Mouse (Mus musculus): ENCODE measurements at regions not wholly inside any gene's neighbourhood (a gene's known extent, or its start where the extent isn't known, plus 50 kb on each side); places are given as distances from the start of the nearest gene placed in this dataset.

GRCm38 (mm10) chr9:85449493-85449892, 122.3 kb upstream of the Tent5a start:
- H3K79me2 ChIP-seq (replicated peaks; ENCODE audit: control insufficient read depth, insufficient read depth, low read length) = no peaks in the 10 kb centered on the region
- intact Hi-C loops (cut with DNase I) = no loop called here
- TF ChIP-seq POLR2A (IDR thresholded peaks at IDR 0.05; ENCODE audit: insufficient read depth, low read depth, low read length) (no peak), CTCF (IDR thresholded peaks at IDR 0.05) (no peak), EP300 (IDR thresholded peaks at IDR 0.05; ENCODE audit: insufficient read depth, low read depth, low read length) (no peak)
- H3K4me1 ChIP-seq (ENCODE audit: control insufficient read depth, insufficient read depth, low read length) = no peaks in the 10 kb centered on the region; the same call in 1 of the 2 replicates
- WGBS = 71% methylated on average over 2 of the region's 2 CpGs
- H3K36me3 ChIP-seq (ENCODE audit: control insufficient read depth, insufficient read depth, low read length) = no peaks in the 10 kb centered on the region
- no peak overlapping the region for H3K27ac ChIP-seq
- H3K4me3 ChIP-seq = no peak overlapping the region
- H3K9ac ChIP-seq (ENCODE audit: low read depth, low read length) = no peak overlapping the region
- no peaks in the 10 kb centered on the region for H3K27me3 ChIP-seq (ENCODE audit: control insufficient read depth, insufficient read depth, low read length)
- no peak for DNase-seq

- no peaks in the 10 kb centered on the region for H3K27me3 ChIP-seq (ENCODE audit: control insufficient read depth, insufficient read depth, low read length)
- H3K4me3 ChIP-seq = no peak overlapping the region
- H3K36me3 ChIP-seq (ENCODE audit: control insufficient read depth, insufficient read depth, low read length) = no peaks in the 10 kb centered on the region
- H3K9ac ChIP-seq (ENCODE audit: low read depth, low read length) = no peak overlapping the region
- 60% methylated on average over 4 of the region's 4 CpGs for WGBS
- no peaks in the 10 kb centered on the region for H3K4me1 ChIP-seq (ENCODE audit: control insufficient read depth, insufficient read depth, low read length)
- TF ChIP-seq EP300 (IDR thresholded peaks at IDR 0.05; ENCODE audit: insufficient read depth, low read depth, low read length) (no peak), POLR2A (IDR thresholded peaks at IDR 0.05; ENCODE audit: insufficient read depth, low read depth, low read length) (no peak), CTCF (IDR thresholded peaks at IDR 0.05) (no peak)
- H3K79me2 ChIP-seq (replicated peaks; ENCODE audit: control insufficient read depth, insufficient read depth, low read length) = no peaks in the 10 kb centered on the region
- H3K27ac ChIP-seq = no peak overlapping the region
- intact Hi-C loops (cut with DNase I) = no loop called here
- DNase-seq = no peak
Measured at GRCm38 (mm10) chr9:85442761-85443505, 115.8 kb upstream of the Tent5a start.

GRCm38 (mm10) chr9:85439664-85440063, 112.5 kb upstream of the Tent5a start:
- H3K9ac ChIP-seq (ENCODE audit: low read depth, low read length) = no peak overlapping the region
- H3K27ac ChIP-seq = no peak overlapping the region
- intact Hi-C loops (cut with DNase I) = no loop called here
- H3K4me3 ChIP-seq = no peak overlapping the region
- TF ChIP-seq EP300 (IDR thresholded peaks at IDR 0.05; ENCODE audit: insufficient read depth, low read depth, low read length) (no peak), CTCF (IDR thresholded peaks at IDR 0.05) (no peak), POLR2A (IDR thresholded peaks at IDR 0.05; ENCODE audit: insufficient read depth, low read depth, low read length) (no peak)
- 70% methylated on average over 1 of the region's 1 CpGs for WGBS
- no peaks in the 10 kb centered on the region for H3K79me2 ChIP-seq (replicated peaks; ENCODE audit: control insufficient read depth, insufficient read depth, low read length)
- H3K27me3 ChIP-seq (ENCODE audit: control insufficient read depth, insufficient read depth, low read length) = no peaks in the 10 kb centered on the region
- no peaks in the 10 kb centered on the region for H3K4me1 ChIP-seq (ENCODE audit: control insufficient read depth, insufficient read depth, low read length)
- H3K36me3 ChIP-seq (ENCODE audit: control insufficient read depth, insufficient read depth, low read length) = no peaks in the 10 kb centered on the region
- no peak for DNase-seq

GRCm38 (mm10) chr9:85432220-85432619, 105.1 kb upstream of the Tent5a start:
- no peak overlapping the region for H3K9ac ChIP-seq (ENCODE audit: low read depth, low read length)
- H3K79me2 ChIP-seq (replicated peaks; ENCODE audit: control insufficient read depth, insufficient read depth, low read length) = no peaks in the 10 kb centered on the region
- no peaks in the 10 kb centered on the region for H3K4me1 ChIP-seq (ENCODE audit: control insufficient read depth, insufficient read depth, low read length)
- intact Hi-C loops (cut with DNase I) = no loop called here
- no peak for DNase-seq
- H3K27me3 ChIP-seq (ENCODE audit: control insufficient read depth, insufficient read depth, low read length) = no peaks in the 10 kb centered on the region
- no peak for TF ChIP-seq EP300 (IDR thresholded peaks at IDR 0.05; ENCODE audit: insufficient read depth, low read depth, low read length)
- no peak for TF ChIP-seq POLR2A (IDR thresholded peaks at IDR 0.05; ENCODE audit: insufficient read depth, low read depth, low read length)
- no peak for TF ChIP-seq CTCF (IDR thresholded peaks at IDR 0.05)
- no peaks in the 10 kb centered on the region for H3K36me3 ChIP-seq (ENCODE audit: control insufficient read depth, insufficient read depth, low read length)
- 38% methylated on average over 2 of the region's 2 CpGs for WGBS
- H3K27ac ChIP-seq = no peak overlapping the region
- H3K4me3 ChIP-seq = no peak overlapping the region

GRCm38 (mm10) chr9:85426809-85427208, 99.7 kb upstream of the Tent5a start:
- H3K36me3 ChIP-seq (ENCODE audit: control insufficient read depth, insufficient read depth, low read length) = no peaks in the 10 kb centered on the region

GRCm38 (mm10) chr9:85423908-85424307, 96.8 kb upstream of the Tent5a start:
- Histone ChIP-seq H3K4me1 (ENCODE audit: control insufficient read depth, insufficient read depth, low read length) (no peaks in the 10 kb centered on the region; the same call in 1 of the 2 replicates), H3K79me2 (replicated peaks; ENCODE audit: control insufficient read depth, insufficient read depth, low read length) (no peaks in the 10 kb centered on the region), H3K27me3 (ENCODE audit: control insufficient read depth, insufficient read depth, low read length) (no peaks in the 10 kb centered on the region), H3K4me3 (no peak overlapping the region), H3K9ac (ENCODE audit: low read depth, low read length) (no peak overlapping the region), H3K36me3 (ENCODE audit: control insufficient read depth, insufficient read depth, low read length) (no peaks in the 10 kb centered on the region), H3K27ac (no peak overlapping the region)
- WGBS = 88% methylated on average over 2 of the region's 2 CpGs
- DNase-seq = no peak
- no peak for TF ChIP-seq CTCF (IDR thresholded peaks at IDR 0.05)
- TF ChIP-seq EP300 (IDR thresholded peaks at IDR 0.05; ENCODE audit: insufficient read depth, low read depth, low read length) = no peak
- no peak for TF ChIP-seq POLR2A (IDR thresholded peaks at IDR 0.05; ENCODE audit: insufficient read depth, low read depth, low read length)
- intact Hi-C loops (cut with DNase I) = no loop called here

More at GRCm38 (mm10) chr9:85426809-85427208, 99.7 kb upstream of the Tent5a start:
- Histone ChIP-seq H3K27ac (no peak overlapping the region), H3K79me2 (replicated peaks; ENCODE audit: control insufficient read depth, insufficient read depth, low read length) (no peaks in the 10 kb centered on the region), H3K9ac (ENCODE audit: low read depth, low read length) (no peak overlapping the region), H3K4me3 (no peak overlapping the region), H3K4me1 (ENCODE audit: control insufficient read depth, insufficient read depth, low read length) (no peaks in the 10 kb centered on the region; the same call in 1 of the 2 replicates), H3K27me3 (ENCODE audit: control insufficient read depth, insufficient read depth, low read length) (no peaks in the 10 kb centered on the region)
- intact Hi-C loops (cut with DNase I) = no loop called here
- 61% methylated on average over 4 of the region's 4 CpGs for WGBS
- no peak for DNase-seq
- TF ChIP-seq EP300 (IDR thresholded peaks at IDR 0.05; ENCODE audit: insufficient read depth, low read depth, low read length) = no peak
- no peak for TF ChIP-seq POLR2A (IDR thresholded peaks at IDR 0.05; ENCODE audit: insufficient read depth, low read depth, low read length)
- TF ChIP-seq CTCF (IDR thresholded peaks at IDR 0.05) = no peak

All from heart, adult 2 months (tissue).